Mouse (Mus musculus) pancreas, adult 10 weeks (tissue): ENCODE data around the gene Olfr1535. TPM values are rescaled to one million over a fixed set of nuclear protein-coding genes. Genes with fewer than 3 reads are reported as not detected.

Experiments
- polyA plus RNA-seq: library from polyadenylated mRNA; stranded (reverse); fragments of 350-450 nt; fragmentation: Illumina TruSeq; extraction: RNeasy Lipid Tissue Mini Kit (QIAGEN cat#74804); gene quantifications from one replicate; pipeline ENCODE4 v1.2.3, GENCODE M21; 2015; ENCODE audit warnings: low read depth, low replicate concordance; ENCODE audit not compliant: insufficient read depth

The Olfr1535 gene
- not detected for polyA plus RNA-seq

GRCm38 (mm10) chr13:21559793-21560192 lies at the start of gene Olfr1535:
Gene Olfr1535, minus strand, starts transcription at chr13:21559893.

GRCm38 (mm10) chr13:21581659-21582058 lies 22.0 kb upstream of the Olfr1535 start, which contains the start of gene Olfr1364:
Gene Olfr1364, minus strand, starts transcription at chr13:21581759.

GRCm38 (mm10) chr13:21542708-21543107 lies 17.0 kb downstream of the Olfr1535 start, which contains the start of gene Olfr1366:
Gene Olfr1366, minus strand, starts transcription at chr13:21542808.

GRCm38 (mm10) chr13:21530781-21531201 lies 28.9 kb downstream of the Olfr1535 start, which contains the start of gene Zkscan8:
Gene Zkscan8, minus strand, starts transcription at chr13:21531120.

Other genes with a start within 250 kb of the Olfr1535 start
- not detected for gene Gpx6, start 247.8 kb downstream of the Olfr1535 start, polyA plus RNA-seq
- not detected for gene Olfr1367, start 213.0 kb downstream of the Olfr1535 start, polyA plus RNA-seq
- gene Zscan12, start 197.1 kb downstream of the Olfr1535 start, polyA plus RNA-seq, result 1.2 TPM
- 19.2 TPM for gene Zkscan3, start 157.1 kb downstream of the Olfr1535 start, polyA plus RNA-seq
- gene Pgbd1, start 118.8 kb downstream of the Olfr1535 start, polyA plus RNA-seq, result 0.50 TPM
- gene Zscan26, start 106.2 kb downstream of the Olfr1535 start, polyA plus RNA-seq, result 20.8 TPM
- gene Nkapl, start 91.4 kb downstream of the Olfr1535 start, polyA plus RNA-seq, result not detected
- gene Zkscan4, start 81.0 kb downstream of the Olfr1535 start, polyA plus RNA-seq, result 0.92 TPM
- not detected for gene Gm10065, start 80.5 kb downstream of the Olfr1535 start, polyA plus RNA-seq
- gene AK157302, start 64.7 kb downstream of the Olfr1535 start, polyA plus RNA-seq, result not detected
- gene Gm11273, start 58.5 kb downstream of the Olfr1535 start, polyA plus RNA-seq, result not detected
- 2.1 TPM for gene Zkscan8, start 28.8 kb downstream of the Olfr1535 start, polyA plus RNA-seq
- not detected for gene Olfr1366, start 17.1 kb downstream of the Olfr1535 start, polyA plus RNA-seq
- not detected for gene Olfr1364, start 21.9 kb upstream of the Olfr1535 start, polyA plus RNA-seq
- gene Olfr1362, start 54.1 kb upstream of the Olfr1535 start, polyA plus RNA-seq, result not detected
- gene Olfr11, start 82.6 kb upstream of the Olfr1535 start, polyA plus RNA-seq, result not detected
- not detected for gene Olfr1361, start 103.5 kb upstream of the Olfr1535 start, polyA plus RNA-seq
- not detected for gene Olfr1360, start 117.5 kb upstream of the Olfr1535 start, polyA plus RNA-seq
- gene Olfr1359, start 138.2 kb upstream of the Olfr1535 start, polyA plus RNA-seq, result not detected
- not detected for gene Hist1h2bl, start 156.2 kb upstream of the Olfr1535 start, polyA plus RNA-seq
- gene Hist1h2ai, start 156.5 kb upstream of the Olfr1535 start, polyA plus RNA-seq, result not detected
- not detected for gene Hist1h3h, start 157.8 kb upstream of the Olfr1535 start, polyA plus RNA-seq
- gene Hist1h2bm, start 162.2 kb upstream of the Olfr1535 start, polyA plus RNA-seq, result not detected
- gene Hist1h4j, start 175.2 kb upstream of the Olfr1535 start, polyA plus RNA-seq, result not detected
- gene Hist1h4k, start 190.6 kb upstream of the Olfr1535 start, polyA plus RNA-seq, result not detected
- not detected for gene Hist1h2ak, start 193.9 kb upstream of the Olfr1535 start, polyA plus RNA-seq
- gene Hist1h2bn, start 194.2 kb upstream of the Olfr1535 start, polyA plus RNA-seq, result not detected
- gene Hist1h1b, start 220.7 kb upstream of the Olfr1535 start, polyA plus RNA-seq, result not detected
- not detected for gene Hist1h3i, start 223.5 kb upstream of the Olfr1535 start, polyA plus RNA-seq
- gene Hist1h2an, start 227.3 kb upstream of the Olfr1535 start, polyA plus RNA-seq, result not detected
- not detected for gene Hist1h2bp, start 227.6 kb upstream of the Olfr1535 start, polyA plus RNA-seq